Mouse (Mus musculus): Measurements from ENCODE around the gene Dnpep. TPM values are rescaled to one million over a fixed set of nuclear protein-coding genes. Genes with fewer than 3 reads are reported as not detected.

Gene Dnpep
- total and polyA plus RNA-seq, 3 experiments = 35.9 to 59.3 TPM; not detected in 1

DNA sequence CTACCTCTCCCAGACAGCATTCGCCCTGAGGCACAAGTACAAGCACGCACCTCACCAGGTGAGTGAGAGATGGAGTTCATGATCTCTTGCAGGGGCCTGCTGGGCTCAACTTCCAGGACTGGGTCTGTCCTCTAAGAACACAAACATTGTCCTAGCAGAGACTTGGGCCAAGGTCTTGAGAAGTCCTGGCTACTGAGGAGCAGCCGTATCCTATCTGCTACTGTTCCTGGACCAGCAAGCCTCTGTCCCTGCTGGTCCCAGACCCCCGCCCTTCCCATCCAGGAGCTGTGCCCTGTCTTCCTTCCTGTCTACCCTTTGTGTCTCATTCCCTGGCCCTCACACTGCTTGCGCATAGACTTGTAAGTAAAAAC, 24.5 kb downstream of the Dnpep start:
- no peak for DNase-seq (ENCODE audit: low read depth, low spot score)
- Histone ChIP-seq H3K36me3 (ENCODE audit: control insufficient read depth in 1 of 2, insufficient read depth in 2 of 2, low read length in 2 of 2) (no peaks in the 10 kb centered on the region), H3K27ac (ENCODE audit: control insufficient read depth, low read depth, low read length) (no peak overlapping the region), H3K4me3 (ENCODE audit: control insufficient read depth in 1 of 2, insufficient read depth in 1 of 2, low read depth in 2 of 2, low read length in 2 of 2) (no peak overlapping the region), H3K27me3 (ENCODE audit: control insufficient read depth in 1 of 2, insufficient read depth in 2 of 2, low read length in 2 of 2) (peaks cover 1 to 2% of the 10 kb centered on the region in 2 experiments; a peak in 3 of 4 replicates), H3K79me2 (ENCODE audit: control insufficient read depth, insufficient read depth, low read length, poor library complexity) (no peaks in the 10 kb centered on the region), H3K9me3 (replicated peaks; ENCODE audit: insufficient read depth, low read length) (no peaks in the 10 kb centered on the region), H3K9ac (ENCODE audit: control insufficient read depth, low read depth, low read length, poor library complexity, severe bottlenecking) (no peak overlapping the region), H3K4me1 (ENCODE audit: control insufficient read depth in 1 of 2, insufficient read depth in 2 of 2, low read length in 2 of 2) (no peaks in the 10 kb centered on the region)
- no peak for TF ChIP-seq ZC3H11A (IDR thresholded peaks at IDR 0.05; ENCODE audit: low read depth, low read length)
- TF ChIP-seq CTCF (IDR thresholded peaks at IDR 0.05 in 2 of 3, conservative IDR thresholded peaks at IDR 0.05 in 1 of 3; ENCODE audit: control insufficient read depth in 1 of 3, insufficient read depth in 1 of 3, low read depth in 2 of 3, low read length in 3 of 3, poor library complexity in 1 of 3, severe bottlenecking in 1 of 3) = no peak
- TF ChIP-seq ETS1 (IDR thresholded peaks at IDR 0.05; ENCODE audit: low read depth, low read length) = no peak
- no peak for TF ChIP-seq MYC (IDR thresholded peaks at IDR 0.05; ENCODE audit: low read depth, low read length)
- TF ChIP-seq SIN3A (IDR thresholded peaks at IDR 0.05; ENCODE audit: low read length) = no peak
- no peak for TF ChIP-seq RAD21 (IDR thresholded peaks at IDR 0.05; ENCODE audit: low read depth, low read length)
- no peak for TF ChIP-seq NELFE (IDR thresholded peaks at IDR 0.05; ENCODE audit: low read depth, low read length)
- no peak for TF ChIP-seq SMC3 (IDR thresholded peaks at IDR 0.05; ENCODE audit: low read depth, low read length)
- TF ChIP-seq TAL1 (IDR thresholded peaks at IDR 0.05; ENCODE audit: low read length) = no peak

DNA sequence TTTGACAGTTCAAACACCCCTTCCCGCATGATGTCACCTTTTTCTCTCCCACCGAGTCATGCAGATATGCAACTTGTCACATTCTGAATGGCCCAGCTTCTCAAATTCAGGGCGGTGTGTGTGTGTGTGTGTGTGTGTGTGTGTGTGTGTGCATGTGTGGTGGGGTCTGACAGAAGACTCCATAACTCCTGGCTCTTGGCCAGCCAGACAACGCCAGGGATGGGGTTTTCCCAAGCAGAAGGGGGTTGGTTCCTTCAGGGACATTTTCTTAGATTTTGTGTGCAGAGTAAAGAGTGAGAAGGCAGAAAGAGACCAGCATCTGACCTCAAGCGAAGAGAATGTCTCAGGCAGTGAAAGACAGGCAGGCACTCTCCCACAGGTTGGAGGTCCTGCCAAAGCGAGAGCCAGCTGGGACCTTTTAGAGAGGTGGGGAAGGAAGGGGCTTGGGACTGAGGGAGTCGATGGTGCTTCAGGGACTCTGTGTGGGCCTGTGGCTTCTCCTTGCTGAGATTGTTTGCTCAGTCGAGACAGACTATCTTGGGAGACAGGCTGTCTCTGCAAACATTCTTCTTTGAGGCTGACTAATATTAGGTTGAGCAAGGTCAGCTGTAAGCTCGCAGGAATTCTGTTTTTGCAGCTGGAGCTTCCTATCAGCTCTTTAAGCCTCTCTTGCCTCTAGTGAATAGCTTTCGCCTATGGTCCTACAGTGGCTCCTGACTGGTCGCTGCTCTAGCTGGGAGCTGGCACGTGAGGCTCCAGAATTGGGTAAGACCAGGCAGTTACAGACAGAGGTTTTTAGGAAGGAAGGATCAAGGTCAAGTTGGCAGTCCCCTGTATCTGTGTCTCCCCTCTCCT, 25.1 kb downstream of the Dnpep start:
- H3K27ac ChIP-seq (ENCODE audit: control insufficient read depth, low read depth, low read length) = no peak overlapping the region
- H3K36me3 ChIP-seq (ENCODE audit: control insufficient read depth in 1 of 2, insufficient read depth in 2 of 2, low read length in 2 of 2) = no peaks in the 10 kb centered on the region
- H3K27me3 ChIP-seq (ENCODE audit: control insufficient read depth in 1 of 2, insufficient read depth in 2 of 2, low read length in 2 of 2) = peaks cover 2 to 4% of the 10 kb centered on the region in 2 experiments; a peak in 3 of 4 replicates
- no peak for TF ChIP-seq MAX (IDR thresholded peaks at IDR 0.05; ENCODE audit: low read length)
- no peak for TF ChIP-seq GATA1 (IDR thresholded peaks at IDR 0.05; ENCODE audit: low read depth, low read length)
- TF ChIP-seq USF1 (IDR thresholded peaks at IDR 0.05; ENCODE audit: low read depth, low read length) = no peak
- TF ChIP-seq NELFE (IDR thresholded peaks at IDR 0.05; ENCODE audit: low read depth, low read length) = no peak
- no peaks in the 10 kb centered on the region for H3K9me3 ChIP-seq (replicated peaks; ENCODE audit: insufficient read depth, low read length)
- H3K4me3 ChIP-seq (ENCODE audit: control insufficient read depth in 1 of 2, insufficient read depth in 1 of 2, low read depth in 2 of 2, low read length in 2 of 2) = no peak overlapping the region
- no peaks in the 10 kb centered on the region for H3K4me1 ChIP-seq (ENCODE audit: control insufficient read depth in 1 of 2, insufficient read depth in 2 of 2, low read length in 2 of 2)
- H3K79me2 ChIP-seq (ENCODE audit: control insufficient read depth, insufficient read depth, low read length, poor library complexity) = no peaks in the 10 kb centered on the region
- no peak overlapping the region for H3K9ac ChIP-seq (ENCODE audit: control insufficient read depth, low read depth, low read length, poor library complexity, severe bottlenecking)
- DNase-seq (ENCODE audit: low read depth, low spot score) = no peak

DNA sequence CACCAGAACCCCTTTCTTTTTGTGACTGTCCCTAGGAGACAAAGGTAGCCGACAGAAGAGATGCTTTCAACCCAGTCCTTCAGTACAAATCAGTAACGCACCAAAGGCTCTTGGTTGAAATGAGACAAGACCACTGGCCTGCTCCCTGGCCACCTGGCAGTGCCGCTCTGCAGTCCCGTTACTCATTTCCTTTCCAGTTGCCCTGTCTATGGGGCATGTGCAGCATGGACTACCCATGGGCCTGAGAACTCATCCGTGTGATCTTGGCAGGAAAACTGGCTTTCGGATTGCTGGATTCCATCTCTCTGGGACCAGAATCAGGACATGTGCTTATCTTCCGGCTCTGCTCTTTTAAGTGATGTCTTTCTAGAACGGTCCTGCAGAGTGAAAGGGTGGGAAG, 26.5 kb downstream of the Dnpep start:
- TF ChIP-seq HCFC1 (IDR thresholded peaks at IDR 0.05; ENCODE audit: low read depth, low read length) = no peak
- TF ChIP-seq ZKSCAN1 (IDR thresholded peaks at IDR 0.05; ENCODE audit: low read depth, low read length) = no peak
- no peak for TF ChIP-seq MAX (IDR thresholded peaks at IDR 0.05; ENCODE audit: low read length)
- TF ChIP-seq MYC (IDR thresholded peaks at IDR 0.05; ENCODE audit: low read depth, low read length) = no peak
- no peak for TF ChIP-seq ZNF384 (IDR thresholded peaks at IDR 0.05; ENCODE audit: low read depth, low read length)
- TF ChIP-seq MAFK (IDR thresholded peaks at IDR 0.05; ENCODE audit: borderline replicate concordance, low read depth, low read length) = no peak
- TF ChIP-seq ZMIZ1 (IDR thresholded peaks at IDR 0.05; ENCODE audit: low read depth, low read length) = no peak
- no peak for TF ChIP-seq MYB (IDR thresholded peaks at IDR 0.05; ENCODE audit: low read depth, low read length)
- no peak for TF ChIP-seq E2F4 (IDR thresholded peaks at IDR 0.05; ENCODE audit: borderline replicate concordance, low read depth, low read length)
- TF ChIP-seq EP300 (IDR thresholded peaks at IDR 0.05; ENCODE audit: low read depth in 1 of 2, low read length in 2 of 2) = no peak
- TF ChIP-seq SMC3 (IDR thresholded peaks at IDR 0.05; ENCODE audit: low read depth, low read length) = no peak
- TF ChIP-seq POLR2AphosphoS2 (IDR thresholded peaks at IDR 0.05; ENCODE audit: low read length) = no peak
- no peak overlapping the region for H3K4me3 ChIP-seq (ENCODE audit: control insufficient read depth in 1 of 2, insufficient read depth in 1 of 2, low read depth in 2 of 2, low read length in 2 of 2)
- no peaks in the 10 kb centered on the region for H3K9me3 ChIP-seq (replicated peaks; ENCODE audit: insufficient read depth, low read length)
- H3K27ac ChIP-seq (ENCODE audit: control insufficient read depth, low read depth, low read length) = no peak overlapping the region
- H3K36me3 ChIP-seq (ENCODE audit: control insufficient read depth in 1 of 2, insufficient read depth in 2 of 2, low read length in 2 of 2) = no peaks in the 10 kb centered on the region
- no peak for DNase-seq (ENCODE audit: low read depth, low spot score)
- peaks cover 2 to 7% of the 10 kb centered on the region in 2 experiments; a peak in 3 of 4 replicates for H3K27me3 ChIP-seq (ENCODE audit: control insufficient read depth in 1 of 2, insufficient read depth in 2 of 2, low read length in 2 of 2)
- H3K9ac ChIP-seq (ENCODE audit: control insufficient read depth, low read depth, low read length, poor library complexity, severe bottlenecking) = no peak overlapping the region
- H3K79me2 ChIP-seq (ENCODE audit: control insufficient read depth, insufficient read depth, low read length, poor library complexity) = no peaks in the 10 kb centered on the region
- H3K4me1 ChIP-seq (ENCODE audit: control insufficient read depth in 1 of 2, insufficient read depth in 2 of 2, low read length in 2 of 2) = no peaks in the 10 kb centered on the region

Measured in MEL (cell line).